Mouse (Mus musculus) forebrain, embryonic 11.5 days (tissue): ENCODE results near the gene Dynlt1b. TPM values are rescaled to one million over a fixed set of nuclear protein-coding genes. Genes with fewer than 3 reads are reported as not detected.
"Not testable (repeated sequence)": the region's sequence is repeated elsewhere in the genome, so short reads cannot be mapped to it uniquely, and the experiment has no call there.

Experiments used
- ATAC-seq: fragments of 200-750 bp; cut with Nextera tagmentation; replicated peaks from 2 replicates; pipeline ENCODE4 v1.8.0; 2017; ENCODE audit warnings: moderate TSS enrichment; ENCODE audit not compliant: low FRiP score
- DNase-seq: peaks from one replicate; pipeline ENCODE4 v3.0.0-alpha.2; 2017; ENCODE audit warnings: low spot score
- H3K27ac ChIP-seq: fragments of 300-500 bp; sonication (generic); 2 replicates; pipeline ENCODE4 v1.5.1; 2014; ENCODE audit warnings: low read depth, low read length
- H3K27me3 ChIP-seq: fragments of 300-500 bp; sonication (generic); 2 replicates; pipeline ENCODE4 v1.6.1; 2014; ENCODE audit warnings: mild to moderate bottlenecking, low read length, mixed read lengths; ENCODE audit not compliant: control insufficient read depth, insufficient read depth
- H3K36me3 ChIP-seq: fragments of 300-500 bp; sonication (generic); 2 replicates; pipeline ENCODE4 v1.6.1; 2014; ENCODE audit warnings: mild to moderate bottlenecking, low read length, moderate library complexity, mixed read lengths; ENCODE audit not compliant: control insufficient read depth, insufficient read depth
- H3K4me1 ChIP-seq: fragments of 300-500 bp; sonication (generic); replicated peaks from 2 replicates; pipeline ENCODE4 v1.6.1; 2014; ENCODE audit warnings: low read length, mixed read lengths; ENCODE audit not compliant: control insufficient read depth, insufficient read depth
- H3K4me2 ChIP-seq: fragments of 300-500 bp; sonication (generic); 2 replicates; pipeline ENCODE4 v1.6.1; 2014; ENCODE audit warnings: low read depth, mild to moderate bottlenecking, low read length, moderate library complexity, mixed read lengths; ENCODE audit not compliant: severe bottlenecking
- H3K4me3 ChIP-seq: fragments of 300-500 bp; sonication (generic); 2 replicates; pipeline ENCODE4 v1.5.1; 2014; ENCODE audit warnings: low read depth, low read length
- H3K9ac ChIP-seq: fragments of 300-500 bp; sonication (generic); 2 replicates; pipeline ENCODE4 v1.6.1; 2014; ENCODE audit warnings: low read length
- H3K9me3 ChIP-seq: fragments of 300-500 bp; sonication (generic); 2 replicates; pipeline ENCODE4 v1.6.1; 2016; ENCODE audit warnings: low read length, mixed read lengths; ENCODE audit not compliant: control insufficient read depth
- WGBS: fragments of 180-500 bp; shearing (Covaris S2); extraction: QIAGEN DNeasy Blood & Tissue Kit; methylation state at CpG from one replicate; pipeline ENCODE4 v1.1.7; 2014; 5-methylcytosine and 5-hydroxymethylcytosine counted together
- polyA plus RNA-seq: library from polyadenylated mRNA; unstranded; fragments of >200 nt; fragmentation: Nextera tagmentation; extraction: Ambion mirVana; gene quantifications from 2 replicates; pipeline ENCODE4 v1.2.1, GENCODE M21; 2014

The Dynlt1b gene
- polyA plus RNA-seq, 1 experiment from 2014 or later: 530 TPM

DNA sequence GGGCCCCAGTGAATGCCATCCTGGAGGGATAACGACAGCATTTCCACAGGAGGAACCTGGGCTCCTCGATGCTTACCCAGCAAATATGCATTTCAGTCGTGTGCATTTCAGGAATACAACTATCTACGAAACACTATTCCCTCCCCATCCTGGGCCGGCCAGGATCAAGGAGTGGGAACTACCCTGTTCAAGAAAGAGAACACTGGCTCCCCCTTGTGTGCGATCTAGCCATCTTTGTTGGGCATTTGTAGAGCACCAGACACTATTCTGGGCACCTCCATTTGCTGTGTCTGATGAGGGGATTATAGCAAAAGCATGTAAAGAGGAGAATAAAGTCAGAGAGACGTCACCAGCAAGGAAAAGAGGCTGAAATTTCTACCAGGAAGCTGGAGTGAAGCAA, 12.8 kb upstream of the Dynlt1b start:
- not testable (repeated sequence) for H3K4me2 ChIP-seq, H3K36me3 ChIP-seq, H3K27ac ChIP-seq, H3K27me3 ChIP-seq, ATAC-seq, H3K4me3 ChIP-seq, DNase-seq, H3K9ac ChIP-seq, H3K4me1 ChIP-seq, H3K9me3 ChIP-seq
- WGBS: 38% methylated on average over 4 of the region's 7 CpGs

DNA sequence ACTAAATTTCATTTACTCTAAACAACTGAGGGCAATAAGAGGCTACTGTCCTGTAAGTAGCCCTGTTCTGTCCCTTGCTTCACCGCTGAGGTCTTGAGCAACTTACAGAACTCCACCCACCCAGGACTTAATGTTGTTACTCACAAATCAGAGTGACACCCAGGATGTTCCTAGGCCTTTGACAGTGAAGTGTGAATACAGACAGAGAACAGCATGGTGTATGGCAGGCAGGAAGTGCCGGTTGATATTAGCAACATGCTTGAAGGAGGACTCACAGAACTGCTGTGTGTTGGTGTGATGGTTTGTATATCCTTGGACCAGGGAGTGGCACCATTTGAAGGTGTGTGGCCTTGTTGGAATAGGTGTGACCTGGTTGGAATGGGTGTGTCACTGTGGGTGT, 9.4 kb upstream of the Dynlt1b start:
- H3K4me1 ChIP-seq, H3K4me3 ChIP-seq, DNase-seq, H3K4me2 ChIP-seq, H3K36me3 ChIP-seq, H3K27me3 ChIP-seq, H3K27ac ChIP-seq, H3K9me3 ChIP-seq, H3K9ac ChIP-seq, ATAC-seq: not testable (repeated sequence)
- WGBS: 94% methylated on average over 1 of the region's 2 CpGs

DNA sequence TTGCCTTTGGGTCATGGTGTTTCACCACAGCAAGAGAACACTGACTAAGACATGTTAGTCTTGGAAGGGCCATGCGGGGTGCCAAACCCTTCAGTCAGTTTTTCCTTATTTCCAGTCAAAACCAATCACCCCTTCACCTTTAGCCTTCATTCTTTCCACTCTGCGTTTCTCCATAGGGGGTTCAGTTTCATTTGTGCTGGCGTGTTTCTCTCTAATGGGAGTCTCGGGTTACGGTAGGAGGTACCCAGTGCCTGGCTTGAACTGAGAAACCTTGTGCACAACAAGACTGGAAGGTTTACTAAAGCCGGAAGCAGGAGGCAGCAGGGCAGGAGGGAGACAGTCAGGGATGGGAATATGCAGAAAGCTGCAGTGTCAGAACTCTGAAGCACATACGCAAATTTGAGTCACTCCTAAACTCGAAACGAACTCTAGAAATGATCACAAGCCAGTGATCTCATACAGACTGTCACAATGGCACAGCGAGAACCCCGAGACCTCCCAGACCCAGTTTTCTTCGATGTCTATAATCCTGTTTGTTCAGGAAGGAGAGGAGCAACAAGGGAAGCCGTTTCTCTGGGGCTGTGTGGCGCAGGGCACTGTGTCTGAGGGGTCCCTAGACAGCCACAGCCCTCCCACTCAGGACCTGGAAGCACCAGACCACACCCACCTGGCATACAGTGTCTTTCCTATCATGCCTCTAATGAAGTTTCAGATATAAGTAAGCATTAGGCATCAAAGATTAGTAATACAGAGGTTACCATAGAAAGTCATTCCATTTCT, 8.2 kb upstream of the Dynlt1b start:
- H3K36me3 ChIP-seq, H3K4me1 ChIP-seq, H3K4me2 ChIP-seq, ATAC-seq, DNase-seq, H3K9ac ChIP-seq, H3K27me3 ChIP-seq, H3K27ac ChIP-seq, H3K9me3 ChIP-seq, H3K4me3 ChIP-seq: not testable (repeated sequence)
- WGBS: 34% methylated on average over 10 of the region's 14 CpGs

DNA sequence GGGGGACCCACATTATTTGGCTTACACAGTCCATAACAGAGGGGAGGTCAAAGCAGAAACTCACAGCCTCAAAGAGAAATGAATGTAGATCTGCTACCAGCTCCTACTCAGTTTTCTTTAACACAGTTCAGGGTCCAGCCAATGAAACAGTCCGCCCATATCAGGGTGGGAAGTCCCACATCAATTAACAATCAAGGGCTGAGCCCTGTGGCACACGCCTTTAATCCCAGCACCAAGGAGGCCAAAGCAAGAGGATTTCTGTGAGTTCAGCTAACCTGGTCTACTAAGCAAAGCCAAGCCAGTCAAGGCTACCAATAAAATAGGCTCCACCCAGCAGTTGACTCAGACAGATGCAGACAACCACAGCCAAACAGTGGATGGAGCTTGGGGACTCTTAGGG, 7.5 kb upstream of the Dynlt1b start:
- 56% methylated on average over 2 of the region's 2 CpGs for WGBS
- H3K4me1 ChIP-seq, H3K4me2 ChIP-seq, H3K4me3 ChIP-seq, H3K36me3 ChIP-seq, H3K9ac ChIP-seq, H3K27me3 ChIP-seq, H3K27ac ChIP-seq, H3K9me3 ChIP-seq: not testable (repeated sequence)
- peak; percentile 48 for DNase-seq
- peak; percentile 18; the same call in 1 of the 2 replicates for ATAC-seq

DNA sequence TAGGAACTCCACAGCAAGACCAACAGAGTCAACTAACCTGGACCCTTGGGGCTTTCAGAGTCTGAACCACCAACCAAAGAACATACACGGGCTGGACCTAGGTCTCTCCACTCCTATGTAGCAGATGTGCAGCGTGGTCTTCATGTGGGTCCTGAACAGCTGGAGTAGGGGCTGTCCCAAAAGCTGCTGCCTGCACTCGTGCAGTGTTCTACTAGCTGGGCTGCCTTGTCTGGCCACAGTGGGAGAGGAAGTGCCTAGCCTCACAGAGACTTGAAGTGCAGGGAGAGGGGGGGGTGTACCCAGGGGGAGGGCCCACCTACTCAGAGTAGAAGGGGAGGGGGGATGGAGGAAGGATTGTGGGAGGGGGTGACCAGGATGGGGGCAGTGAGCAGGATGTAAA, 7.1 kb upstream of the Dynlt1b start:
- H3K36me3 ChIP-seq, H3K4me1 ChIP-seq, H3K4me3 ChIP-seq, DNase-seq, H3K4me2 ChIP-seq, H3K9me3 ChIP-seq, ATAC-seq, H3K9ac ChIP-seq, H3K27ac ChIP-seq, H3K27me3 ChIP-seq: not testable (repeated sequence)
- 70% methylated on average over 3 of the region's 3 CpGs for WGBS

DNA sequence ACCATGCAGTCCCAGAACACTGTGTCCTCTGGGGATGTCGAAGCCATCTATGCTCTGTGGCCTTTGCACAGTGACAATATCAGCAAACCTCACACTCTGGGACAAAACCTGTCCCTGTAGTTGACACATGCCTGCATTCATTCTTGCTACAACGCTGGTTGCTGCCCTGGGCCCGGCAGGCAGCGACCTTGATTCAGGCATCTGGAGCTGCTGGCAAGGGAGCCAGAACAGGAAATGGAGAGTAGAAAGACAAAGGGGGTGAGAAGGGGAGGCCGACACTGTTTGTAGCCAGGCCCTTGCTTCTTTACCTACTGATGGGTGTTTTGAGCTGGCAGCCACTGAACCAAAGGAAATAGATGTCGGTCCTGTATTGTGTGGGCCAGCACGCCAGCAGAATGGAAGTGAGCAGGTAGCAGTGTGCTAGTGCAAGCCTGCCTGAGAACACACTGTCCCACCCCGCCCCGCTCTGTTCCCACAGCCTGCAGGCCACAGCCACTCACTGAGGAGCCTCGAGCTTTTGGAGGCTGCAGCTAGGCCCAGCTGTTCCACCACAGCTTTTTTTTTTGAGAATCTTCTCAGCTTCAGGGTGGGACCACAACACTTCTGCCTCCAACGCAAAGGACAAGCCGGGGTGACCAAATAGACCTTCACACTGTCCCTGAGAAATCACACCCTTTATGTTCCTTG, 5.5 kb upstream of the Dynlt1b start:
- not testable (repeated sequence) for H3K4me3 ChIP-seq, H3K9ac ChIP-seq, H3K4me2 ChIP-seq, H3K9me3 ChIP-seq, H3K4me1 ChIP-seq, ATAC-seq, H3K36me3 ChIP-seq, H3K27me3 ChIP-seq, H3K27ac ChIP-seq
- DNase-seq: peak; percentile 48
- WGBS: 65% methylated on average over 11 of the region's 12 CpGs

DNA sequence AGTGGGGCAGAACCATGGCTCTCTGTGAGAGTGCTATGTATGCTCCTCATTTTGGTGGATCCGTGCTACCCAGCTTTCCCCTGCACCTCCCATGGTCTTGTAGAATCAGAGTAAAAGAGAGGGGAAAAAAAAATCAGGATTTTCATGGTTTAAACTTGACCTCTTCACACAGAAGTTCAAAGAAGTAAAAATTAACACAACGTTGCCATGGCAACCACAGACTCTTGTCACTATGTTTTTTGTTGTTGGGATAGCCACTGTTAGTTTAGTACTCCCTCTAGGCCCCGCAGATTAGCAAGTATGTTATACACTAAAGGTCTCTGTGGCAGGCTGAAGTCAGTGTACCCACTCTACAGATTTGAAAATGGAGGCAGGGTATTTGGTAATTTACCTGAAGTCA, 4.6 kb upstream of the Dynlt1b start:
- H3K9me3 ChIP-seq, H3K27ac ChIP-seq, ATAC-seq, H3K36me3 ChIP-seq, DNase-seq, H3K4me1 ChIP-seq, H3K9ac ChIP-seq, H3K4me3 ChIP-seq, H3K27me3 ChIP-seq, H3K4me2 ChIP-seq: not testable (repeated sequence)
- 93% methylated on average over 2 of the region's 3 CpGs for WGBS

DNA sequence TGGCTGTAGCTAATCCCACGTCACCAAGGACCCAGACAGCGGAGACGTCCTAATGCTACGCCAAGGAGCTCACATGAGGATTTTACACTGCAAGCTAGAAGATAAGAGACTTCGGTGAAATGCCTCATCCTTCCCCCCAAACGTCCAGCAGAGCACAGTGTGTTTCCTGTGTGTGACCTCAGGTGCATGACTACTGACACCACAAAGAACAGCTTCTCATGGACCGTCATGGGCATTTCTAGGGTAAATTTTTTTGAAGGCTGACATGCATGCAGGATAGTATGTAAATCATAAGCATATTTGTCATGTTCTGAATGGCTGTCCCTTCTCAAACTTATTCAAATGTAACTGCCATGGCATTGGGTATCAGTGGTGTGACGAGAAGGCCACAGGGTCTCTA, 3.0 kb upstream of the Dynlt1b start:
- ATAC-seq, H3K4me1 ChIP-seq, H3K9ac ChIP-seq, H3K36me3 ChIP-seq, H3K4me2 ChIP-seq, H3K4me3 ChIP-seq, H3K9me3 ChIP-seq, H3K27me3 ChIP-seq, H3K27ac ChIP-seq, DNase-seq: not testable (repeated sequence)
- 79% methylated on average over 3 of the region's 8 CpGs for WGBS

DNA sequence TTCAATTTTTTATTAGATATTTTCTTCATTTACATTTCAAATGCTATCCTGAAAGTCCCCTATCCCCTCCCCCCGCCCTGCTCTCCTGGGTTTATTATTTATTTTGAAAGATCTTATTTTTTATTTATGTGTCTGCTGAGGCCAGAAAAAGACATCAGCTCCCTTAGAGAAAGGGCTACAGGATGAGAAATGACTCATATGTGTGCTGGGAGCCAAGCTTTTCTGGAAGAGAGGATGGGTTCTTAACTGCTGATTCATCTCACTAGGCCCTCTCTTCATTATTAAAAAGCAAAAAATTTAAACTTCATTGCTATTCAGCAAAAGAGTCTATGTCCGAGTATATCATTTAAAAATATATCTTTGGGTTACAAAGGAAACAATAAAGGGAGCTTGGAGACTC, 986 bp upstream of the Dynlt1b start:
- H3K4me3 ChIP-seq, ATAC-seq, H3K27me3 ChIP-seq, H3K9ac ChIP-seq, DNase-seq, H3K9me3 ChIP-seq, H3K36me3 ChIP-seq, H3K4me1 ChIP-seq, H3K4me2 ChIP-seq, H3K27ac ChIP-seq: not testable (repeated sequence)
- 92% methylated on average over 2 of the region's 2 CpGs for WGBS
